Mouse (Mus musculus) G1E (cell line): ENCODE measurements around the gene Tead2.

ENCODE experiments used
- CTCF ChIP-seq: IDR thresholded peaks from 2 replicates; pipeline ENCODE4 v1.5.1; 2012; ENCODE audit warnings: low read depth, low read length, inconsistent platforms, mixed read lengths
- GATA1 ChIP-seq: IDR thresholded peaks from 2 replicates; pipeline ENCODE4 v1.6.1; 2012; ENCODE audit warnings: borderline replicate concordance, low read length, inconsistent platforms, mixed read lengths
- TAL1 ChIP-seq: conservative IDR thresholded peaks from 2 replicates; pipeline ENCODE4 v1.6.1; 2012; ENCODE audit warnings: low read depth, low read length, inconsistent platforms, mixed read lengths

DNA sequence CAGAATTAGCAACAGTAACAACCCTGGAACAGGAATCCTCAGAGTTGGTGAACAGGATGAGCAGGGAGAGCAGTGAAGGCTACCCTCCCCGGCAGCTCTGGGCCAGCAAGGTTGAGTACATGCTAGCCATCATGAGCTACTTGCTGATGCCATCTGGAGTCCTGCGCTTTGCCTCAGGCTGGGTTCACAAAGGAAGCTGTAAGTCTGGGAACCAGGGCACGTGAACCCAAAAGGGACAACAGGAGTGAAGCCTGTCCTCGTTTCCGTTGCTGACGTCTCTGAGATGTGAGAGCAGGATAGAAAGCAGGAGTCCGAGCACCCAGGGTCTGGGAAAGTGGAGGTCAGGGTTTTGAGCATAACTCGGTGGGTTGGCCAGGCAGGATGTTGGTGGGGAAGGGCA is 43.7 kb downstream of the Tead2 start:
- TF ChIP-seq CTCF, result no peak
- no peak for TF ChIP-seq TAL1
- no peak for TF ChIP-seq GATA1
